Mouse (Mus musculus) olfactory bulb, adult 2 months (tissue): ENCODE data around the gene Zbtb38. TPM values are rescaled to one million over a fixed set of nuclear protein-coding genes. Genes with fewer than 3 reads are reported as not detected.

Experiments used
- H3K27ac ChIP-seq: fragments of 200-500 bp; 2 replicates; pipeline ENCODE4 v1.5.1; 2012; ENCODE audit warnings: low read depth, low read length; ENCODE audit not compliant: insufficient read depth
- H3K4me1 ChIP-seq: fragments of 200-500 bp; 2 replicates; pipeline ENCODE4 v1.6.1; 2012; ENCODE audit warnings: low read length; ENCODE audit not compliant: control insufficient read depth, insufficient read depth
- H3K4me3 ChIP-seq: fragments of 200-500 bp; 2 replicates; pipeline ENCODE4 v1.5.1; 2012; ENCODE audit warnings: mild to moderate bottlenecking, low read depth, low read length, moderate library complexity; ENCODE audit not compliant: insufficient read depth
- CTCF ChIP-seq: fragments of 200-500 bp; IDR thresholded peaks from 2 replicates; pipeline ENCODE4 v1.5.1; 2012; ENCODE audit warnings: low read depth, mild to moderate bottlenecking, low read length, moderate library complexity; ENCODE audit not compliant: insufficient read depth
- POLR2A ChIP-seq: fragments of 200-500 bp; IDR thresholded peaks from 2 replicates; pipeline ENCODE4 v1.6.1; 2012; ENCODE audit warnings: mild to moderate bottlenecking, low read depth, low read length, moderate library complexity; ENCODE audit not compliant: insufficient read depth
- WGBS: fragments of 180-500 bp; shearing (Covaris S2); methylation state at CpG from one replicate; pipeline ENCODE4 v1.1.7; 2018; 5-methylcytosine and 5-hydroxymethylcytosine counted together
- polyA plus RNA-seq: library from polyadenylated mRNA; stranded (reverse); fragments of >200 nt; gene quantifications from 2 replicates; pipeline ENCODE4 v1.2.4, GENCODE M21; 2012; ENCODE audit warnings: low replicate concordance; ENCODE audit not compliant: missing spikeins, insufficient read depth, insufficient read length

The Zbtb38 gene
- polyA plus RNA-seq, 1 experiment = 74.3 TPM

DNA sequence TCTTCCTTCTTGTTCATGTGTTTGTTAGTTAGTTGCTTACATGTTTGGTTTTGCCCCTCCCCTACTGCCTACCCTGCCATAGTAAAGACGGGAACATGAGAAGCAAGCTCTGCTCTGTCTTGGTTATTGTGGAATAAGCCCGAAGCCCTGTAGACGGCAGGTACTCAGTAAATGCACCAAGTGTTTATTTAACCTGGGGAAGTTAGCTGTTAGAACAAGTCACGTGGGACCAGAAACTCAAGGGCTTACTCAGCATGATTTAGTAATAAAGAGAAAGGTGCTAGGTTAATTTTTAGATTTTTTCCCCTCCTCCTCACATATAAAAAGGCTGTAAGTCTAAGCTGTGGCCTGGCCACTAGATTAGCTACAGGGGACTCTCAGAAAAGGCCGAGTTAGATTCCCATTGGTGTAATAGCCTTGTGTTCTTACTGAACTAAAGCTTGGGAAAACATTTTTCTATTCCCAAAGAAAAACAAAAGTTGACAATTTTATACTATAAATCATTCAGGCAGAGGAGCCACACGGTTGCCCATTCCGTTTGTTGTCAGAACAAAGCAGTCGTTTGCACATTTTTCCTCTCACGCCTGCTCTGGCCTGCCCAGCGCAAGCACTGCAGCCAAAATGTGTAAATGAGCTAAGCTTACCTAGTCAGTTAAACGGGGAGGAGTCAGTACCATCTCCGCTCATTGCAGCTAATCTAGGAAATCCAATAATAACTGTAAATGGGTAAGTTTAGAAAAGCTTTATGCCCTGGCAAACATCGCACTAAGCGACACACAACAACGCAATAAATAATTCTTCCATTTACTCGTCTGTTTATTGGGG lies 24.1 kb downstream of the Zbtb38 start:
- peak overlapping the region; percentile 5; the same call in 1 of the 2 replicates for H3K4me3 ChIP-seq
- H3K4me1 ChIP-seq = peaks cover 23% of the 10 kb centered on the region
- peak overlapping the region; percentile 84; the same call in 1 of the 2 replicates for H3K27ac ChIP-seq
- 45% methylated on average over 16 of the region's 16 CpGs for WGBS
- no peak for TF ChIP-seq CTCF
- TF ChIP-seq POLR2A = no peak

GRCm38 (mm10) chr9:96727688-96728087 lies 24.9 kb downstream of the Zbtb38 start:
- 0 out of 2 replicates have a peak overlapping the region, but pooled peaks have one; percentile 15 for H3K27ac ChIP-seq
- H3K4me1 ChIP-seq = peaks cover 23% of the 10 kb centered on the region
- 0 out of 2 replicates have a peak overlapping the region, but pooled peaks have one; percentile 3 for H3K4me3 ChIP-seq
- 76% methylated on average over 6 of the region's 6 CpGs for WGBS
- TF ChIP-seq POLR2A (no peak), CTCF (no peak)

- no peak for TF ChIP-seq POLR2A
- TF ChIP-seq CTCF = no peak
- Histone ChIP-seq H3K4me1 (peaks cover 23% of the 10 kb centered on the region), H3K27ac (no peak overlapping the region), H3K4me3 (no peak overlapping the region)
- 30% methylated on average over 14 of the region's 14 CpGs for WGBS
Measured at GRCm38 (mm10) chr9:96726336-96727131, 26.1 kb downstream of the Zbtb38 start.

DNA sequence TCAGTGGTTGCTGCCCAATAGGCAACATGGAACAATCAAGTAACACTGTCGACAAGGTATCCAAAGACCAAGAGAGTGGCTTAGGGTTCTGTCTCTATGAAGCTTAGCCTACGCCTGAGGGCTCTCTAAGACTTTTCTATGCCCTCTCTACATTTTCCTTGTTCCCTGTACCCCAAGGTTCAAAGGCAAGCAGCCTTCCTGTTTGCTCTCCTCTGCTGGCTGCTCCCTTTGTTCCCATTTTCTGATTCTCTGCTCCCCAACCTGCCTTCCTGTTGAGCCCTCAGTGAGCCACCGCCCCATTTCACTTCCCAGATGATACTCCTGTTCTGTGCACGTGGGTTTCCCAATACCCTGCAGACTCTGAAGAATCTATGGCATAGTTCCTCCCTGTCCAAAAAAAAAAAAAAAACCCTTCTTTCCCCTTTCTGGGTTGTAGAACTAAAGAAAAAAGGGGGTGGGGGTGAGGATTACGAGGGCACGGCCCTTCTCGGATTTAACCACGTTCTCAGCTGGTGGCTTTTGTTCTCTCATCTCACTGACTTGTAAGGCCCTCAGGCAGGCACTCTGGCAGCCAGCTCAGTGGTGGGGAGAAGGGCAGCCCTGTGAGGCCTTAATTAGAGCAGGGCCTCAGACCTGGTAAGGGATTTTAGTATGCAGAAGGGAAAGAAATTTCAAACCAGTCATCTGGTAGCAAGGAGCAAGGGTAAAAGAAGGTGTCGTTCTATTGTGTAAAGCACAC lies 26.9 kb downstream of the Zbtb38 start:
- no peak for TF ChIP-seq POLR2A
- TF ChIP-seq CTCF = no peak
- peaks cover 25% of the 10 kb centered on the region for H3K4me1 ChIP-seq
- peak overlapping the region; percentile 25; the same call in 1 of the 2 replicates for H3K27ac ChIP-seq
- H3K4me3 ChIP-seq = no peak overlapping the region
- 34% methylated on average over 9 of the region's 9 CpGs for WGBS

DNA sequence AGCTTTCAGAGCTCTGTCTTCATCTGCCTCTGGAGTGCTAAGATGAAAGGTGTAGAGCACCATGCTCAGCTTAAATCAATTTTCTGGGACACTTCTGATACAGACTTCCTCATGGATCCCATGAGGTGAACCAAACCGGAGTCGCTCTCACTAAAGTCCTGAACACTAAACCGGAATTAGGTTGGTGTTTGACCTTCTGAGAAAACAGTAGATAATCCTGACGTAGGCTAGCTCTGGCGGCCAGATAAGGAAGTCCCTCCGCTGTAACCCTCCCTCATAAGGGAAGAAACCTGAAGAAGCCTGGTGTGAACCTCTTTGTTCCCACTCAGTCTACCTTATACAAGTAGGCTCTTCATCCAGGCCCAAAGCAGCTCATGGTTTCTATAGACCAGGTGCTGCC lies 29.0 kb downstream of the Zbtb38 start:
- Histone ChIP-seq H3K4me3 (no peak overlapping the region), H3K27ac (no peak overlapping the region), H3K4me1 (peaks cover 23% of the 10 kb centered on the region)
- TF ChIP-seq CTCF (no peak), POLR2A (no peak)
- WGBS = 93% methylated on average over 6 of the region's 6 CpGs

- WGBS = 89% methylated on average over 8 of the region's 8 CpGs
- Histone ChIP-seq H3K27ac (0 out of 2 replicates have a peak overlapping the region, but pooled peaks have one; percentile 21), H3K4me1 (peaks cover 20% of the 10 kb centered on the region), H3K4me3 (no peak overlapping the region)
- TF ChIP-seq POLR2A (no peak), CTCF (no peak)
Measured at GRCm38 (mm10) chr9:96721163-96721799, 31.4 kb downstream of the Zbtb38 start.

- Histone ChIP-seq H3K4me3 (no peak overlapping the region), H3K4me1 (peaks cover 15% of the 10 kb centered on the region), H3K27ac (peak overlapping the region; percentile 93; the same call in 1 of the 2 replicates)
- WGBS = 32% methylated on average over 11 of the region's 11 CpGs
- TF ChIP-seq POLR2A = no peak
- TF ChIP-seq CTCF = no peak
Measured at GRCm38 (mm10) chr9:96720510-96721162, 32.0 kb downstream of the Zbtb38 start.
